Mouse (Mus musculus): ENCODE measurements around the gene Opcml.

DNA sequence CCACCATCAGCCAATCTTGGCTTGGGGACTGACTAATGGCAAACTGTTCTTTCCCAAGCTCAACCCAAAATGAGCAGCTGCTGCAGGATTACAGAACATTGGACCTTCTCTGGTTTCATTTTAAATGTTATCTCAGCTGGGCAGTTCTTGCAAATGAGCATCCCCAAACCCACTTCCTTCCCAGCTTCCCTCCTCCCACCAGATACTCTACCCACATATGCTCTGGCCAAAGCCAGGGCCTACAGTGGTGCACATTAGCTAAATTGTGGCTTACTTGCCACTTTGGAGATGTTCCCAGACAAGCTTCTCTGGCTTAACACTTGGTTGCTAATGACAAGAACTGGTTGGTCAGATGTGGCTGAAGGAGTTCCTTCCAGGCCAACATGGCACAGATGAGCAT lies 311.4 kb downstream of the Opcml start:
- TF ChIP-seq TAL1 (conservative IDR thresholded peaks at IDR 0.05; ENCODE audit: low read depth, low read length) = no peak
- TF ChIP-seq CTCF (IDR thresholded peaks at IDR 0.05; ENCODE audit: low read depth, low read length) = no peak
- TF ChIP-seq GATA2 (IDR thresholded peaks at IDR 0.05; ENCODE audit: borderline replicate concordance, low read depth, low read length) = no peak
- no peak for TF ChIP-seq POLR2AphosphoS5 (IDR thresholded peaks at IDR 0.05; ENCODE audit: insufficient replicate concordance, low read depth, low read length)

Measured in G1E (cell line).